Mouse (Mus musculus) liver, embryonic 13.5 days (tissue): Measurements from ENCODE around the gene Eef2. TPM values are rescaled to one million over a fixed set of nuclear protein-coding genes. Genes with fewer than 3 reads are reported as not detected.
A peak's percentile ranks its signal among the peaks of the same experiment; 100 is the strongest.

Experiments
- ATAC-seq: fragments of 200-750 bp; cut with Nextera tagmentation; 2 replicates; pipeline ENCODE4 v1.8.0; 2017; ENCODE audit warnings: low read depth, mild to moderate bottlenecking, moderate number of reproducible peaks, moderate library complexity
- DNase-seq: peaks from one replicate; pipeline ENCODE4 v3.0.0; 2022
- H3K27ac ChIP-seq: fragments of 300-500 bp; sonication (generic); 2 replicates; pipeline ENCODE4 v1.5.1; 2015; ENCODE audit warnings: moderate library complexity, mild to moderate bottlenecking, inconsistent platforms
- H3K27me3 ChIP-seq: fragments of 300-500 bp; sonication (generic); 2 replicates; pipeline ENCODE4 v1.6.1; 2015; ENCODE audit warnings: mild to moderate bottlenecking, inconsistent platforms
- H3K36me3 ChIP-seq: fragments of 300-500 bp; sonication (generic); 2 replicates; pipeline ENCODE4 v1.6.1; 2015; ENCODE audit warnings: mild to moderate bottlenecking, inconsistent platforms
- H3K4me1 ChIP-seq: fragments of 300-500 bp; sonication (generic); replicated peaks from 2 replicates; pipeline ENCODE4 v1.6.1; 2015; ENCODE audit warnings: inconsistent platforms
- H3K4me2 ChIP-seq: fragments of 300-500 bp; sonication (generic); 2 replicates; pipeline ENCODE4 v1.6.1; 2015; ENCODE audit warnings: inconsistent platforms, mild to moderate bottlenecking, moderate library complexity
- H3K4me3 ChIP-seq: fragments of 300-500 bp; sonication (generic); replicated peaks from 2 replicates; pipeline ENCODE4 v1.5.1; 2015; ENCODE audit warnings: mild to moderate bottlenecking, inconsistent platforms
- H3K9ac ChIP-seq: fragments of 300-500 bp; sonication (generic); 2 replicates; pipeline ENCODE4 v1.6.1; 2015; ENCODE audit warnings: mild to moderate bottlenecking, inconsistent platforms
- H3K9me3 ChIP-seq: fragments of 300-500 bp; sonication (generic); replicated peaks from 2 replicates; pipeline ENCODE4 v1.6.1; 2016; ENCODE audit warnings: inconsistent platforms
- WGBS: fragments of 180-500 bp; shearing (Covaris S2); methylation state at CpG from one replicate; pipeline ENCODE4 v1.1.7; 2015; ENCODE audit not compliant: insufficient replicate concordance; 5-methylcytosine and 5-hydroxymethylcytosine counted together
- polyA plus RNA-seq: library from polyadenylated mRNA; unstranded; fragments of >200 nt; fragmentation: Nextera tagmentation; extraction: Ambion mirVana; gene quantifications from 2 replicates; pipeline ENCODE4 v1.2.1, GENCODE M21; 2015

Gene Eef2
- polyA plus RNA-seq, 1 experiment from 2014 or later: 369 TPM

GRCm38 (mm10) chr10:81193991-81194774, 17.8 kb downstream of the Eef2 start:
- Histone ChIP-seq H3K4me2 (peak overlapping the region; percentile 32), H3K9me3 (no peaks in the 10 kb centered on the region), H3K36me3 (peaks cover 15% of the 10 kb centered on the region), H3K4me3 (0 out of 2 replicates have a peak overlapping the region, but pooled peaks have one; percentile 0), H3K27ac (no peak overlapping the region), H3K27me3 (peaks cover 57% of the 10 kb centered on the region), H3K9ac (peak overlapping the region; percentile 33; the same call in 1 of the 2 replicates), H3K4me1 (peaks cover 57% of the 10 kb centered on the region)
- WGBS: 10% methylated on average over 37 of the region's 37 CpGs
- DNase-seq (no peak), ATAC-seq (no peak)

GRCm38 (mm10) chr10:81195300-81195699, 18.9 kb downstream of the Eef2 start:
- no peak for ATAC-seq
- Histone ChIP-seq H3K27me3 (peaks cover 69% of the 10 kb centered on the region), H3K4me2 (no peak overlapping the region), H3K9ac (no peak overlapping the region), H3K4me1 (peaks cover 49% of the 10 kb centered on the region), H3K27ac (no peak overlapping the region), H3K4me3 (no peak overlapping the region), H3K9me3 (no peaks in the 10 kb centered on the region), H3K36me3 (peaks cover 8% of the 10 kb centered on the region)
- WGBS: 52% methylated on average over 4 of the region's 4 CpGs
- DNase-seq: no peak

GRCm38 (mm10) chr10:81196470-81197065, 20.1 kb downstream of the Eef2 start:
- no peaks in the 10 kb centered on the region for H3K9me3 ChIP-seq
- H3K4me2 ChIP-seq: no peak overlapping the region
- ATAC-seq (no peak), DNase-seq (no peak)
- peaks cover 70% of the 10 kb centered on the region for H3K27me3 ChIP-seq
- H3K27ac ChIP-seq: no peak overlapping the region
- peaks cover 36% of the 10 kb centered on the region for H3K4me1 ChIP-seq
- H3K9ac ChIP-seq: no peak overlapping the region
- H3K4me3 ChIP-seq: no peak overlapping the region
- H3K36me3 ChIP-seq: no peaks in the 10 kb centered on the region
- 50% methylated on average over 11 of the region's 11 CpGs for WGBS

GRCm38 (mm10) chr10:81197305-81197704, 20.9 kb downstream of the Eef2 start:
- no peak overlapping the region for H3K4me2 ChIP-seq
- H3K9me3 ChIP-seq: no peaks in the 10 kb centered on the region
- ATAC-seq: no peak
- H3K27ac ChIP-seq: no peak overlapping the region
- DNase-seq: no peak
- H3K36me3 ChIP-seq: no peaks in the 10 kb centered on the region
- H3K4me3 ChIP-seq: no peak overlapping the region
- H3K27me3 ChIP-seq: peaks cover 70% of the 10 kb centered on the region
- H3K4me1 ChIP-seq: peaks cover 34% of the 10 kb centered on the region
- no peak overlapping the region for H3K9ac ChIP-seq
- WGBS: 39% methylated on average over 6 of the region's 6 CpGs

GRCm38 (mm10) chr10:81198230-81198629, 21.8 kb downstream of the Eef2 start:
- Histone ChIP-seq H3K4me1 (peaks cover 34% of the 10 kb centered on the region), H3K27ac (no peak overlapping the region), H3K9ac (no peak overlapping the region), H3K4me2 (no peak overlapping the region), H3K9me3 (no peaks in the 10 kb centered on the region), H3K36me3 (no peaks in the 10 kb centered on the region), H3K27me3 (peaks cover 62% of the 10 kb centered on the region), H3K4me3 (no peak overlapping the region)
- no peak for ATAC-seq
- WGBS: 1% methylated on average over 9 of the region's 9 CpGs
- DNase-seq: no peak

GRCm38 (mm10) chr10:81198990-81199389, 22.6 kb downstream of the Eef2 start:
- no peak overlapping the region for H3K4me3 ChIP-seq
- DNase-seq: no peak
- H3K9me3 ChIP-seq: no peaks in the 10 kb centered on the region
- 66% methylated on average over 6 of the region's 6 CpGs for WGBS
- no peaks in the 10 kb centered on the region for H3K36me3 ChIP-seq
- H3K27ac ChIP-seq: no peak overlapping the region
- peaks cover 35% of the 10 kb centered on the region for H3K4me1 ChIP-seq
- H3K27me3 ChIP-seq: peaks cover 54% of the 10 kb centered on the region
- no peak overlapping the region for H3K9ac ChIP-seq
- no peak for ATAC-seq
- no peak overlapping the region for H3K4me2 ChIP-seq

GRCm38 (mm10) chr10:81200141-81200540, 23.7 kb downstream of the Eef2 start:
- Histone ChIP-seq H3K4me1 (peaks cover 28% of the 10 kb centered on the region), H3K27me3 (peaks cover 44% of the 10 kb centered on the region), H3K4me3 (no peak overlapping the region), H3K36me3 (no peaks in the 10 kb centered on the region), H3K4me2 (no peak overlapping the region), H3K9me3 (no peaks in the 10 kb centered on the region), H3K27ac (no peak overlapping the region), H3K9ac (no peak overlapping the region)
- ATAC-seq (no peak), DNase-seq (no peak)
- 76% methylated on average over 13 of the region's 13 CpGs for WGBS

- Histone ChIP-seq H3K4me3 (no peak overlapping the region), H3K27me3 (peaks cover 44% of the 10 kb centered on the region), H3K36me3 (no peaks in the 10 kb centered on the region), H3K4me2 (no peak overlapping the region), H3K9ac (no peak overlapping the region), H3K27ac (no peak overlapping the region), H3K9me3 (no peaks in the 10 kb centered on the region), H3K4me1 (peaks cover 24% of the 10 kb centered on the region)
- DNase-seq (no peak), ATAC-seq (no peak)
- WGBS: 70% methylated on average over 20 of the region's 20 CpGs
Observed at GRCm38 (mm10) chr10:81200605-81201287, 24.3 kb downstream of the Eef2 start.

GRCm38 (mm10) chr10:81201807-81202758, 25.7 kb downstream of the Eef2 start, which contains the start of gene Nmrk2:
Nmrk2 (minus strand) TSS chr10:81202051.
- no peak within 1 kb of the TSS for H3K4me2 ChIP-seq
- H3K4me1 ChIP-seq: peaks cover 24% of the 10 kb centered on the region
- peak within 1 kb of the TSS; percentile 40; the same call in 1 of the 2 replicates for H3K27ac ChIP-seq
- ATAC-seq (no peak), DNase-seq (no peak)
- H3K9me3 ChIP-seq: no peaks in the 10 kb centered on the region
- no peaks in the 10 kb centered on the region for H3K36me3 ChIP-seq
- no peak within 1 kb of the TSS for H3K4me3 ChIP-seq
- no peak within 1 kb of the TSS for H3K9ac ChIP-seq
- WGBS: 62% methylated on average over 13 of the region's 13 CpGs
- H3K27me3 ChIP-seq: peaks cover 42% of the 10 kb centered on the region

- Histone ChIP-seq H3K4me1 (peaks cover 24% of the 10 kb centered on the region), H3K27ac (peak overlapping the region; percentile 55; the same call in 1 of the 2 replicates)
Observed at GRCm38 (mm10) chr10:81202978-81203720, 26.7 kb downstream of the Eef2 start.

More at GRCm38 (mm10) chr10:81202978-81203720, 26.7 kb downstream of the Eef2 start:
- peaks cover 35% of the 10 kb centered on the region for H3K27me3 ChIP-seq
- 22% methylated on average over 8 of the region's 8 CpGs for WGBS
- H3K36me3 ChIP-seq: no peaks in the 10 kb centered on the region
- no peaks in the 10 kb centered on the region for H3K9me3 ChIP-seq
- no peak overlapping the region for H3K4me2 ChIP-seq
- ATAC-seq: peak; percentile 85
- H3K4me3 ChIP-seq: no peak overlapping the region
- peak overlapping the region; percentile 17; the same call in 1 of the 2 replicates for H3K9ac ChIP-seq
- DNase-seq: peak; percentile 77
